Mouse (Mus musculus): ENCODE results near the gene Scube3. TPM values are rescaled to one million over a fixed set of nuclear protein-coding genes. Genes with fewer than 3 reads are reported as not detected.

Gene Scube3
- polyA plus RNA-seq, 1 experiment = not detected

DNA sequence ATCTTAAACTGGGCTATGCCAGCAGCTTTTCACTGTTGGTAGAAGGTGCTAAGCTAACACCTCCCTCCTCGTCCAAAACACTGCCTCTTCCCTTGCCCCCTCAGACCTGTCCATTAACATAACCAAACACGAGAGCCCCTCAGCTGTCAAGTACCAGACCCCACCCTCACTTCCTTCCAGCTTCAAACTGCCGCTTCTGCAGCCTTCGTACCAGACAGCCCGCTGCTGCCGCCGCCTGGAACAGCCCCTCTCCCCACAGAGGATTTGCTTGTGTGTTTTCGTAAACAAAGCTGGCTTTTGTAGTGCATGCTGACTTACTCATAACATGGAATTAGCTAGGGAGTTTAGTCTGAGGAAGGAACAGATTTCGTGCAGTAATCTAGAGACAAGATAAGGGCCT is 1.8 kb downstream of the Scube3 start:
- H3K27ac ChIP-seq (replicated peaks; ENCODE audit: low read depth, low read length) = no peak overlapping the region
- H3K4me3 ChIP-seq (ENCODE audit: insufficient read depth, low read depth, low read length) = no peak overlapping the region
- H3K4me1 ChIP-seq (ENCODE audit: control insufficient read depth, insufficient read depth, insufficient read length, low read length) = no peaks in the 10 kb centered on the region; the same call in 1 of the 2 replicates

DNA sequence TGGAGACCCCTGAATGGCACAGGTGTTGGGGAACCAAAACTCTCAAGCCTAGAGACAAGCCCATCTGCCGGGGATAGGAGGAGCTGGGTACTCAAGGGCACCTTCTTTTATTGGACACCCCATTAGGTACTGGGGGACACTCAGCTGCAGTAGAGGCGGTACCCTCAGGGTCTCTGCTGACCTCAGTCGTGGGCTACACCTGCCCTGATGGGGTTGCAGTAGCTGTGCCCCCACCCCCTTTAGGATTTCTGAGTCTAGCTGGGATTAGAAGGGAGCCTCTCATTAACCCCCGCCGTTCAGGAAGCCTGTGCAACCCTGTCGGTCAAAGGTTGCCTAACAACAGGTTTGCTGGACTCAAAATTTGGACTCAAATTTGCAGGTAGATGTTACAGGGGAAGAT is 2.3 kb downstream of the Scube3 start:
- H3K27ac ChIP-seq (replicated peaks; ENCODE audit: low read depth, low read length) = no peak overlapping the region
- no peak overlapping the region for H3K4me3 ChIP-seq (ENCODE audit: insufficient read depth, low read depth, low read length)

DNA sequence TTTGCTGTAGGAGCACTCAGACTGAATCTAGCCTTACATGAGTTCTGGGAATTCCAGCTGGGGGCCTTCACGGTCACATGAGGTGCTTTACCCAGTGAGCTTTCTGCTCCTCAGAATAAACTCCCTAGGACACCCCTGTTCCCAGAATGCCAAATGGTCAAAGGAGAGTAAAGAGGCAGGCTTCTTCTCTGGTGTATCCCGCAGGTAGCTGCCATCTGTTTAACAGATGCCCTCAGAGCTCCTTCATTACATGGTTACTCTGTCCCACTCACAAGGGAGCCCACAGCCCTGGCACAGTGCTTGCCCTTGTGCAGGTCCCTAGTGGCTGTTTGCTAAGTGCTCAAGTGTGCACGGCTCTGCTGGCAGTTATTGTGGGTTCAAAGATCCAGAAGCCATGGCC is 6.3 kb downstream of the Scube3 start:
- Histone ChIP-seq H3K27ac (replicated peaks; ENCODE audit: low read depth, low read length) (no peak overlapping the region), H3K4me1 (ENCODE audit: control insufficient read depth, insufficient read depth, insufficient read length, low read length) (no peaks in the 10 kb centered on the region), H3K4me3 (ENCODE audit: insufficient read depth, low read depth, low read length) (no peak overlapping the region)

More for the DNA sequence above, 2.3 kb downstream of the Scube3 start:
- no peaks in the 10 kb centered on the region; the same call in 1 of the 2 replicates for H3K4me1 ChIP-seq (ENCODE audit: control insufficient read depth, insufficient read depth, insufficient read length, low read length)

DNA sequence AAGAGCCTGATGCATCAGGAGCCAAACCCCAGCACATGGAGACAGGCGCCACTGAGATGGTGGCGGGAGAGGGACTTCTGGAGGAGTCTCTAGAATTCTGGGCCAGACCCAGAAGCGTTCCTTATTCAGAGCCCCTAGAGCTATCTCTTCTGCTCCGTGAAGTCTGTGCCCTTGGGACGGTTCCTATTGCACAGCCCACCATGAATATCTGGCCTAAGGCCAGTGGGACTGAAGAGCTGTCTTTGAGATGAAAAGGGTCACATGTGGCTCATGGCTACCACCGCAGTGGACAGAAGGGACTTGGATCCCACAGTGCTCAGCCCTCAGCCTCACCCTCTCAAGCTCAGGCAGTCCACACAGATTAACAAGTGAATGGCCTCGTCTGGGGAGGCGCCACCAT is 7.8 kb downstream of the Scube3 start:
- Histone ChIP-seq H3K27ac (replicated peaks; ENCODE audit: low read depth, low read length) (no peak overlapping the region), H3K4me3 (ENCODE audit: insufficient read depth, low read depth, low read length) (no peak overlapping the region), H3K4me1 (ENCODE audit: control insufficient read depth, insufficient read depth, insufficient read length, low read length) (no peaks in the 10 kb centered on the region)

DNA sequence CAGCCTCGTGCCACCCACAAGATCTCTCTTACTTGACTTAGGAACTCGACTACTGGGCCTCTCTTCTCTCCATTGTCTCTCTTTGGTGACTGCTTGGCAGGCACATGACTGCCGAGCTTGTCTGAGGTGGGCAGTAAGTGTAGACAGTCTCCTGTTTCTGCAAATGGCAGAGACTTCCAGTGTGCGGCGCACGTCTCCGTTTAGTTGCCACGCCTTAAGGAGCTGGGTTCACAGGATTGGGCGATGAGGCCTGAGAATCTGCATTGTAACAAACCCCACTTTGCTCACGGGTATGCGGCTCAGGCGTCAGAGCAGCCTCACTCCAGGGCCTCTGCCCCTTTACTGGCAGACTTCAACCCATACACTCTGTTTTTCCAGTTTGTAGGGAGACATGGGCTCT is 8.5 kb downstream of the Scube3 start:
- Histone ChIP-seq H3K27ac (replicated peaks; ENCODE audit: low read depth, low read length) (no peak overlapping the region), H3K4me3 (ENCODE audit: insufficient read depth, low read depth, low read length) (no peak overlapping the region), H3K4me1 (ENCODE audit: control insufficient read depth, insufficient read depth, insufficient read length, low read length) (no peaks in the 10 kb centered on the region)

DNA sequence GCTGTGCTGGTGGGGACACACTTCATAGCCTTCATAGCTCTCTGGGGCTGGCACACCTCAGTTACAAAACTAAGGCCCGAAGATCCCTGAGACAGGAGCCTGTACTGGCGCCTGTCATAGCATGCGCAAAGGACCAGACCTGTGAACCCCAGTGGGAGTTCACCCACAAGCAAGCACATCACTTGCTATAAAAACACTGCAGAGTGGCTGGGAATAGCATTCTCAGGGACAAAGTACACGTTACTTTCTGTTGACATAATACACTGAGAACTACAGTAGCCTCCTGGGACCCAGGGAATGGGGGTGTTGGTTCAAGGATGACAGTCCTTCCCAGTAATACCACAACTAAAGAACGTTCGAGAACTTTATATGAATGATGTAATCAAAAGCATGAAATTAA is 11.2 kb downstream of the Scube3 start:
- Histone ChIP-seq H3K4me3 (ENCODE audit: insufficient read depth, low read depth, low read length) (no peak overlapping the region), H3K4me1 (ENCODE audit: control insufficient read depth, insufficient read depth, insufficient read length, low read length) (no peaks in the 10 kb centered on the region), H3K27ac (replicated peaks; ENCODE audit: low read depth, low read length) (no peak overlapping the region)

DNA sequence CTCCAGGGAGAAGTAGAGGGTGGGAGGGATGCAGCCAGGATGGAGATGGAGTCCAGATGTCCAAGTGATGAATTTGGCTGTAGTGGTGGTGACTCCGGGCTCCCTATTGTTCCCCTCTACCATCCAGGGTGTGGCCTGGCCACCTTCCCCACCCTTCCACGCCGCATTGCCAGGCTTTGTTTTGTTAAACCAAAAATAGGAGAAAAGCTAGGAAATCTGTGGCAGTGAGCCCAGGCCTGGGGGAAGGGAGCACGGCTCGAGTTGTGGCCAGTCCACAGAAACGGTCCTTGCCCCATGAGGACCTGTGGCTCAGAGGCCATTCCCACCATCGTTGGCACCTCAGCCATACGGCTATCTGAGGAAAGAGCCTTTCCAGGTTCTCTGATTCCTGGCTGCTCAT is 13.0 kb downstream of the Scube3 start:
- Histone ChIP-seq H3K4me3 (ENCODE audit: insufficient read depth, low read depth, low read length) (no peak overlapping the region), H3K27ac (replicated peaks; ENCODE audit: low read depth, low read length) (no peak overlapping the region)

DNA sequence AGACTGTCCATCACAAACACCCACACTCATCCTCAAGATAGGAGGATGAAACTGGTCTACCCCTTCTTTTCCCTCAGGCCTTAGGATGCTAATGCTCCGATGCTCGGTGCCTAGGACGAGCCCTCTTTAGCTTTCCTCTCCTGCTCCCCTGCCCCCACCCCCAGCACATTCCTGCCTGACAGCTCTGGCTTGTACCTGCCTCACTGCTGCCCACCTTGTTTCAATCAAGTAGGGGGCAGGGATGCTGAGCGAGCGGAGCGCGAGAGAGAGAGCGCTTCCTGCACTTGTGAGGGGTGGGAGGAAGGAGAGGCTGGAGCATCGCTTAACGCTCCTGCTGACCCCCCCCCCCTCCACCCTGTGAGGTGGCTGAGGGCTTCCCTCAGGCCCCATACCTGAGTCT is 18.4 kb downstream of the Scube3 start:
- Histone ChIP-seq H3K4me3 (ENCODE audit: insufficient read depth, low read depth, low read length) (no peak overlapping the region), H3K27ac (replicated peaks; ENCODE audit: low read depth, low read length) (no peak overlapping the region), H3K4me1 (ENCODE audit: control insufficient read depth, insufficient read depth, insufficient read length, low read length) (no peaks in the 10 kb centered on the region)

More for the DNA sequence above, 13.0 kb downstream of the Scube3 start:
- H3K4me1 ChIP-seq (ENCODE audit: control insufficient read depth, insufficient read depth, insufficient read length, low read length) = no peaks in the 10 kb centered on the region

DNA sequence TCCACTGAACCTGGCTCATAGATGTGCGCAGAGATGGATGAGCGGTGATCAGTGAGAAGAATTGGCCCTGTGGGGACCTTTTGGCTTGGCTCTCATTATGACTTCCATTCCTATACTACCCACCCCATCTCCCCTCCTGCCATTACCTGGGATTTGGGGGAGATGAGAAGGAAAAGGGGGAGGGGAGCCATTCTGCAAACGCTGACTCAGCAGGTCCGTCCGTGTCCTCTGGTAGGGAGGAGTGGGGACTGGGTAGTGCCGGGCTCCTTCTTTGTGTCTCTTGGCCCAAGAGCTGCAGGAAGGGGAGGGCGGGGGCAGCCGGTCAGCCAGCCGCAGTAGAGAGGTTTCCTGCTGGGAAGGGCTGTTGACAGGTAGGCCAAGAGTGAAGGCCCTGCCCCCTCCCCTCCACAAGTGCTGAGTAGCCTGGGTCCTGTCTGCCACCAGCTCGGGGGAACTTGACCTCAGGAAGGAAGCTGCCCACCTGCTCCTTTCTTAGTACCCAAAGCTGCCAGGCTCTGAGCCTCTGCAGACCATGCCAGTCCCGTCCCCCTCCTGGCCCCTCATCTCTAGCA is 19.5 kb downstream of the Scube3 start:
- Histone ChIP-seq H3K4me3 (ENCODE audit: insufficient read depth, low read depth, low read length) (no peak overlapping the region), H3K27ac (replicated peaks; ENCODE audit: low read depth, low read length) (no peak overlapping the region), H3K4me1 (ENCODE audit: control insufficient read depth, insufficient read depth, insufficient read length, low read length) (no peaks in the 10 kb centered on the region)

DNA sequence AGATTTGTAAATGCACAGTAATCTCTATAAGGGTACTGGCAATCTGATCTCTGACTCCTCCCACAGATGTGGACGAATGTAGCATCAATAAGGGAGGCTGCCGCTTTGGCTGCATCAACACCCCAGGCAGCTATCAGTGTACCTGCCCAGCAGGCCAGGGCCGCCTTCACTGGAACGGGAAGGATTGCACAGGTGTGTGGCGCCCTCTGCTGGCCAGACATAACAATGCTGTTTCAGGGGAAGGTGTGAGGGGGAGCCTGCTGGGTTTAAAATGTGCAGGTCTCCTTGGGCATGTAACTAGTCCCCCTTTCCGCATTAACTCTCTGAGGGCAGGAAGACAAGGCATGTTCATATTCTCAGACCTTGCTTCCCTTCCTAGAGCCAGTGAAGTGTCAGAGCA is 21.7 kb downstream of the Scube3 start:
- Histone ChIP-seq H3K4me3 (ENCODE audit: insufficient read depth, low read depth, low read length) (no peak overlapping the region), H3K4me1 (ENCODE audit: control insufficient read depth, insufficient read depth, insufficient read length, low read length) (no peaks in the 10 kb centered on the region), H3K27ac (replicated peaks; ENCODE audit: low read depth, low read length) (no peak overlapping the region)

DNA sequence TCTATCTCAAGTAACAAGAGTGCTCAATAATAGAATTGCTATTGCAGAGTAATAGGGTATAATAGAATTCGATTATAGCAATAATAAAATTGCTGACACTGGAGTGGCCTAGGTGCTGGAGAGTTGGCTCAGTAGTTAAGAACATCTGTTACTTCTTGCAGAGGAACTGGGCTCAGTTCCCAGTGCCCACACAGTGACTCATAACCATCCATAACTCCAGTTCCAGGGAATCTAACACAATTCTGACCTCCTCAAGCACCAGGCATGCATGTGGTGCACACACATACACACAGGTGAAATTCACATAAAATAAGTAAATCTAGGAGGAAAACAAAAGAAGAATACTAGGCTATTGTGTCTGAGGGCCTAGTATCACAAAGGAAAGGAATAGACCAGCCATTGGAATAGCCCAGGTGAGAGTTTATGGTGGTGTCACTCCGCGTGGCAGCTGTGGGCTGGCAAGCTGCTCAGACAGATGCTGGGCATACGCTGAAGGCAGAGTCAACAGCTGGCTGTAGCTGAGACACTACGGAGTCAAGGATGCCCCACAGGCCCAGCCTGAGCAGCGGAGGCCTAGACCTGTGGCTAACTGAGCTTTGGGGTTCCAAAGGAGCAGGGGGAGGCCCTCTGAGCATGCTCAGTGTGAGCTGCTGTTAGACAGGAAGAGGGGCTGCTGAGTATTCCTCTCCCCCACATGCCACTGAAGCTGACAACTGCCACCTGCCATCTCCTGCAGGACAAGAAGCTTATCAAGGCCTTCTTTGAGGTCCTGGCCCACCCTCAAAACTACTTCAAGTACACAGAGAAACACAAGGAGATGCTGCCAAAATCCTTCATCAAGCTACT is 28.7 kb downstream of the Scube3 start:
- Histone ChIP-seq H3K27ac (replicated peaks; ENCODE audit: low read depth, low read length) (no peak overlapping the region), H3K4me3 (ENCODE audit: insufficient read depth, low read depth, low read length) (no peak overlapping the region), H3K4me1 (ENCODE audit: control insufficient read depth, insufficient read depth, insufficient read length, low read length) (no peaks in the 10 kb centered on the region)

DNA sequence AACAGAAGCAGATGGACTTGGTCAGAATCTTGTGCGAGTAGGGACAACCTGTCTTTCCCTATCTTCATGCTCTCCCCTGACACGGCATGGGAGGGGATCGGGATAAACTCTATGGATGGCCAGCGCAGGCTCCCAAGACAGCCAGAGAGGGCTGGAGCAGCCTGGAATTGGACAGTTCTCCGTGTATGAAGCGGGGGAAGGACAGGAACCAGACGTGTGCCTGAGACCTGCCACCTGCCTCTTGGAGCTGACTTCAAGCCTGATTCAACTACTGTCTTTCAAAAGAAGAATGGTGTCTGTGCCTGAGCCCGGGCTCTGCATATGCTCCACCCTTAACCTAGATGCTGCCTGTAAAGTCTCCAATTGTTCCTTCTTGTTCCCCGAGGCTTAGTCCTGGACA is 30.7 kb downstream of the Scube3 start:
- Histone ChIP-seq H3K27ac (replicated peaks; ENCODE audit: low read depth, low read length) (no peak overlapping the region), H3K4me3 (ENCODE audit: insufficient read depth, low read depth, low read length) (no peak overlapping the region), H3K4me1 (ENCODE audit: control insufficient read depth, insufficient read depth, insufficient read length, low read length) (no peaks in the 10 kb centered on the region)

DNA sequence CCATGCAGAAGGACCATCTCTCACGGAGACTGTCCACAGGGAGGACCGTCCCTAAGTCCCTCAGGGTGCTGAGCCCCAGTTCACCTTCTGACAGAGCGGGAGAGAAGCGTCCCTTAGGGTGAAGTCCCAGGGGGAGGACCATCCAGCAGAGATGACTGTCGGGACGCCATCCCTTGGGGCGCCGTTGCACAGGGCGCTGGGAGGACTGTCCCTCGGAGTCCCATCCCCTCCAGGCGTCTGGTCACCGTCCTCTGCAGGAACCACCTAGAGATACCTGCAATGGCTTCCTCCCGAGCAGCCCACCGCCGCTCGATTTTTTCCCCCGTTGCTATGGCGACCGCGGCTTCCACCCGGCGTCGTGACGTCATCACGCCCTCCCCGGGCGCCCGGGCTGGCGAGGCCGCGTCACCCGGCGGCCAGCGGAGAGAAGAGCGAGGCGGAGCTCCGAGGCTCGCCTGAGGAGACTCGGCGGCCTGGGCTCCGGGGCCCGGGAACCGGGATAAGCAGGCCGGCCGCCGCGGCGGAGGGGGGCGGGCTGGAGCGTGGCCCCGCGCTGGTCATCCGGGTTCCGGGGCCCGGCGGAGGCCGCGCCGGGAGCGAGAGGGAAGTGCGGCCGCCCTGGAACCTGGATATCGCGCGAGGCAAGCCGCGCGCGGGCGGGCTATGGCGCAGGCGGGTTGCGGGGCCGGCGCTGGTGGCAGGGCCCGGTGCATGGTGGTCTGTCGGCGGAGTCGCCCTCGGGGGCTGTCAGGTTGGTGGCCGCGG is 35.0 kb downstream of the Scube3 start, which contains the start of gene Zfp523:
TSS of gene Zfp523 (plus strand) at position 355 of the 765 bp plus-strand sequence.
- H3K4me1 ChIP-seq (ENCODE audit: control insufficient read depth, insufficient read depth, insufficient read length, low read length) = peaks cover 7% of the 10 kb centered on the region; the same call in 1 of the 2 replicates
- peak within 1 kb of the TSS; percentile 96 for H3K4me3 ChIP-seq (ENCODE audit: insufficient read depth, low read depth, low read length)

DNA sequence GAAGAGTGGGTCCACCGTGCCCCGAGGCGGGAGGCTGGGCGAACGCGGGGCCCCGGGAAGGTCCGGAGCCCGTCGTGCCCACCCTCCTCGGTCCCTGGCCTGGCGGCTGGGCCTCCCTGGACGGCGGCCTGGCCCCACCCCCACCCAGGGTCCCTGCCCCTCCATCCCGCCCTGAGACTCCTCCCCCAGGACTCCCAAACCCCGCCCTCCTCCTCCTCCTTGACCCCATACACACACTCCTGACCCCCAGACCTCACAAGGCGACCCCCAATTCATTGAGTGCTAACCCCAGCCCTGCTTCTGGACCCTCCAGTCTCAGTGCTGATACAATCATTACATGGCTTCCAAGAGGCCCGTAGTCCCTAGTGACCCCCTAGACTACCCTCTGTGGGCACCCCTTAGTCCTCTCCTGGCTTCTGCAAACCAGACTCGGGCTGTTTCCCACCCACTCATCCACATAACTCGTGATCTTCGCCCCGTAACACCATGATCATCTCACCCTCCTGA is 35.7 kb downstream of the Scube3 start:
- Histone ChIP-seq H3K4me3 (ENCODE audit: insufficient read depth, low read depth, low read length) (peak overlapping the region; percentile 96), H3K4me1 (ENCODE audit: control insufficient read depth, insufficient read depth, insufficient read length, low read length) (peaks cover 7% of the 10 kb centered on the region; the same call in 1 of the 2 replicates), H3K27ac (replicated peaks; ENCODE audit: low read depth, low read length) (peak overlapping the region; percentile 70)

More for the DNA sequence above, 35.0 kb downstream of the Scube3 start, which contains the start of gene Zfp523:
- H3K27ac ChIP-seq (replicated peaks; ENCODE audit: low read depth, low read length) = peak within 1 kb of the TSS; percentile 70

DNA sequence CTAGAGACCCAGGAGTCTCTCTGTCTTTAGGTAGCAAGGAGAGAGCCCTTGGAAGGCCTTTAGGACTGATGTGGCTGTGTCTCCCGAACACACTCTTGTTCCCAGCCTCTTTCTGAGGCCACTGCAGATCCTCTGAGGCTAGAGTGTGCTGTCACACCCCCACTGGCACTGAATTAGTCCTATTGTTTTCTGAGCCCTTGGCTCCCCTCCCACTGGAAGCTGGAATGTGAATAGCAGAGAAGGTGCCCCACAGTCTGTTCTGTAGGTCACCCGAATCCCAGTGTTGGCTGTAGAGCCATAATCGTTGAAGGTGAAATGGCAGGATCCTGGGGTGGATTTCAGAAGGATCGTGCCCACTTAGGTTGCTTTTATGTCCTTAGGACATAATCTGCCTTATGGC is 38.4 kb downstream of the Scube3 start:
- H3K4me1 ChIP-seq (ENCODE audit: control insufficient read depth, insufficient read depth, insufficient read length, low read length) = peaks cover 7% of the 10 kb centered on the region; the same call in 1 of the 2 replicates
- H3K27ac ChIP-seq (replicated peaks; ENCODE audit: low read depth, low read length) = peak overlapping the region; percentile 35; the same call in 1 of the 2 replicates
- H3K4me3 ChIP-seq (ENCODE audit: insufficient read depth, low read depth, low read length) = no peak overlapping the region
